Mouse (Mus musculus) limb, embryonic 11.5 days (tissue): ENCODE measurements around the gene Chst14. TPM values are rescaled to one million over a fixed set of nuclear protein-coding genes. Genes with fewer than 3 reads are reported as not detected.
A peak's percentile ranks its signal among the peaks of the same experiment; 100 is the strongest.

Experiments used
- ATAC-seq: fragments of 200-750 bp; cut with Nextera tagmentation; 2 replicates; pipeline ENCODE4 v1.8.0; 2017; ENCODE audit warnings: low read depth; ENCODE audit not compliant: insufficient number of reproducible peaks, low FRiP score, low TSS enrichment
- DNase-seq: peaks from one replicate; pipeline ENCODE4 v3.0.0-alpha.2; 2015; ENCODE audit warnings: low spot score
- H3K27ac ChIP-seq: fragments of 300-500 bp; sonication (generic); replicated peaks from 2 replicates; pipeline ENCODE4 v1.5.1; 2014; ENCODE audit warnings: low read depth, mild to moderate bottlenecking, low read length
- H3K27me3 ChIP-seq: fragments of 300-500 bp; sonication (generic); 2 replicates; pipeline ENCODE4 v1.6.1; 2014; ENCODE audit warnings: mild to moderate bottlenecking, low read length, mixed read lengths; ENCODE audit not compliant: control insufficient read depth, insufficient read depth
- H3K36me3 ChIP-seq: fragments of 300-500 bp; sonication (generic); 2 replicates; pipeline ENCODE4 v1.6.1; 2014; ENCODE audit warnings: mild to moderate bottlenecking, low read length, moderate library complexity, mixed read lengths; ENCODE audit not compliant: control insufficient read depth, insufficient read depth
- H3K4me1 ChIP-seq: fragments of 300-500 bp; sonication (generic); 2 replicates; pipeline ENCODE4 v1.6.1; 2014; ENCODE audit warnings: low read length, mixed read lengths; ENCODE audit not compliant: control insufficient read depth, insufficient read depth
- H3K4me2 ChIP-seq: fragments of 300-500 bp; sonication (generic); 2 replicates; pipeline ENCODE4 v1.6.1; 2014; ENCODE audit warnings: low read depth, mild to moderate bottlenecking, moderate library complexity; ENCODE audit not compliant: severe bottlenecking
- H3K4me3 ChIP-seq: fragments of 300-500 bp; sonication (generic); 2 replicates; pipeline ENCODE4 v1.5.1; 2014; ENCODE audit warnings: low read depth, low read length
- H3K9ac ChIP-seq: fragments of 300-500 bp; sonication (generic); 2 replicates; pipeline ENCODE4 v1.6.1; 2014; ENCODE audit warnings: mild to moderate bottlenecking, low read length
- H3K9me3 ChIP-seq: fragments of 300-500 bp; sonication (generic); 2 replicates; pipeline ENCODE4 v1.6.1; 2016; ENCODE audit warnings: low read length; ENCODE audit not compliant: control insufficient read depth
- WGBS: fragments of 180-500 bp; shearing (Covaris S2); extraction: QIAGEN DNeasy Blood & Tissue Kit; methylation state at CpG from one replicate; pipeline ENCODE4 v1.1.7; 2014; 5-methylcytosine and 5-hydroxymethylcytosine counted together
- polyA plus RNA-seq: library from polyadenylated mRNA; unstranded; fragments of >200 nt; fragmentation: Nextera tagmentation; extraction: Ambion mirVana; gene quantifications from 2 replicates; pipeline ENCODE4 v1.2.1, GENCODE M21; 2014

Gene Chst14
- polyA plus RNA-seq, 1 experiment from 2014 or later, result 34.9 TPM

GRCm38 (mm10) chr2:118901175-118902031, 24.9 kb upstream of the Chst14 start:
- under 1% methylated on average over 61 of the region's 120 CpGs for WGBS
- H3K9ac ChIP-seq, result peak overlapping the region; percentile 74
- ATAC-seq, result peak; percentile 87
- H3K4me1 ChIP-seq, result peaks cover 36% of the 10 kb centered on the region
- no peak overlapping the region for H3K27ac ChIP-seq
- no peaks in the 10 kb centered on the region for H3K36me3 ChIP-seq
- H3K4me3 ChIP-seq, result peak overlapping the region; percentile 84
- peak overlapping the region; percentile 99 for H3K4me2 ChIP-seq
- no peaks in the 10 kb centered on the region for H3K9me3 ChIP-seq
- DNase-seq, result peak; percentile 96
- H3K27me3 ChIP-seq, result peaks cover 51% of the 10 kb centered on the region

DNA sequence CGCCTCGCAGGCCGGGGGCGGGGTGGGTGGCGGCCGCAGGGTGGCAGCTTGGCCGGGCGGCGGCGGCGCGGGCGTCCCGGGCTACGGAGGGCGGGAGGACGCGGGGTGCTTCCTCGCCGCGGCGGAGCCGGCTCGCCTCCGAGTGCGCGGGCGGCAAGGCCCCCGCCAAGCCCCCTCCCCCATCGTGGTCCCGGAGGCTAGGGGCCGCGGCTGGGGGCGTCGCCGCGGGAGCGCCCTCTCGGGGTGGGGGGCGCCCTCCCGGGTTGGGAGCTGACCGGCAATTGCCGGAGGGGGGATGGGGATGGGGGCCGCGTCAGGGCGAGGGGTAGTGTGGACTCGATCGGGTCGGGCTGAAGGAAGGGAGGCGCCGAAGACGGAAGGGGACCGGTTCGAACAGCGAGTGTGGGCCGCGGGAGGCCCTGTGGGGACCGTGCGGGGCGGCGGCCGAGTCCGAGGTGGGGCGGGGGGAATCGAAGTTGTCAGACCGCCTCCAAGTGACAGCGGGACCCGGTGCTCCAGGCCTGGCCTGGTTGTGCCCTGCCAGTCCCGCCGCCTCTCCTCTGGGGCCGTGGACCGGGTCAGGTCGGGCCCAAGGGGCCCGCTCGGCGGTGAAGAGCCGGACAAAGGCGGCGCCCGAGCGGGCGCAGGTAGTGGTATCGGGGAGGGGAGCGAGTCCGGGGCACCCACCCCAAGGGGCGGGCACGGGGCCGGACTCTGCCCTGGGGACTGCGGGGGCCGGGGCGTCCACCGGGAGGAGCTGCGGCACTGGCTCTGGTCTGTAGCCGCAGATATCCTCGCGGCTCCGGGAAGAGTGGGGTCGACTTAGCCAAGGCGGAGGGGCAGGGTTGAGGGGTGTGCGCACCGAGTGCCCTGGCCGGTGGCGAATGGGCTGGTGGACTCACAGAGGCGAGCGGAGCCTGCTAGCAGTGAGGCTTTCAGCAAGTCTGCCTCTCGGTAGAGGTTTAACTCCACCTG, 24.0 kb upstream of the Chst14 start:
- WGBS, result under 1% methylated on average over 79 of the region's 106 CpGs
- Histone ChIP-seq H3K27ac (no peak overlapping the region), H3K9me3 (no peaks in the 10 kb centered on the region), H3K27me3 (peaks cover 42% of the 10 kb centered on the region), H3K9ac (peak overlapping the region; percentile 74), H3K4me1 (peaks cover 31% of the 10 kb centered on the region), H3K4me3 (peak overlapping the region; percentile 84), H3K4me2 (peak overlapping the region; percentile 99), H3K36me3 (no peaks in the 10 kb centered on the region)
- peak; percentile 75 for DNase-seq
- ATAC-seq, result no peak

DNA sequence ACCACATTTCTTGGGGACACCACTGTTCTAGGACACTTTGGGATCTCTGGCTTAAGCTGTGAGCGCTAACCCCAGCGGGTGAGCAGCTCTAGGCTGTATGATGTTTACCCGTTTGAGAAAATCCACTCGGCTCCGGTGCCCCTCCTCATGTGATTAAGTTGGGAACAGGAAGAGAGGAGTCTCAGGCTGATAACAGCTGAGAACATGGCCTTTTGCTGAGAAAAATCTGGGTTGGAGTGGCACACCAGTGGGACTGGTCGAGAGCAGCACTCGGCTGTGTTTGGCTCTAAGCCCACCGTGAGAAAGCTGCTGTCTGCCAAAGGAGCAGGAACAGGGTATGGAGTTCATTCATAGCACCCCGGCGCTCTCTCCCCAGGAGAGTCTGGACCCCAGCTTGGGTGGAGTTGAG, 23.0 kb upstream of the Chst14 start:
- H3K27me3 ChIP-seq, result peaks cover 33% of the 10 kb centered on the region
- H3K27ac ChIP-seq, result no peak overlapping the region
- DNase-seq (peak; percentile 40), ATAC-seq (no peak)
- H3K9me3 ChIP-seq, result no peaks in the 10 kb centered on the region
- 14% methylated on average over 10 of the region's 10 CpGs for WGBS
- peaks cover 22% of the 10 kb centered on the region for H3K4me1 ChIP-seq
- H3K4me2 ChIP-seq, result peak overlapping the region; percentile 99; the same call in 1 of the 2 replicates
- H3K9ac ChIP-seq, result no peak overlapping the region
- H3K4me3 ChIP-seq, result peak overlapping the region; percentile 84
- H3K36me3 ChIP-seq, result no peaks in the 10 kb centered on the region

DNA sequence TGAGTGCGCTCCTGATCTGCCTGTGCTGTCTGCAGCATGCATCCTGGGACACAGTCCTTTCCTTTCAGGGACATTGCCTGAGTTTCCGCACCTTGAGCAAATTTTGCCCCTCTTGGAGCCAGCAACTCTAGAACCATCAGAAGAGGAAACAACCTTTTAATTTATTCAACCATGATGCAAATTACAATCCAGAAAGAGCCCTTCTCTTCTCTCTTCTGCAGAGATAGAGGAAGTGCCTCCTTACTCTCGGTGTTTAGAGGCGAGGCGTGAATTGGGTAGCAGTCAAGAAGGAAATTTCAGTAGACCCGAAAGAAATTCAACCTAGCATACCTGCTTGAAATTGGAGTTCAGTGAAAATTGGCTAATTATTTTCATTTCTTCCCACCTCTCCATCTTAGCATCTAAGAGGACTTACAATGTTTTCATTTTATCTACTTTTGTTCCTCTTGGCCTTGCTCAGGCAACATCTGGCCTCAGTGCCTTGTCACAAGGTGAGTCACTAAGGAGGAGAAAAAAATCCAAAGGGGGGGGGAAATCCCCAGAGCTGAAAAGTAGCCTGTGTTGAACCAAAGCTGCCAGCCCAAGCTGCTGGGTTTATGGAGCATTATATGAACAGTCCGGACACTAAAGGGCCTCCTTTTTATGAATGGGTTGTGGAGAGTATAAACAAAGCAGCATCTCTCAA, 20.7 kb upstream of the Chst14 start:
- peaks cover 14% of the 10 kb centered on the region for H3K27me3 ChIP-seq
- H3K36me3 ChIP-seq, result no peaks in the 10 kb centered on the region
- WGBS, result 74% methylated on average over 7 of the region's 7 CpGs
- no peaks in the 10 kb centered on the region for H3K9me3 ChIP-seq
- no peak overlapping the region for H3K27ac ChIP-seq
- ATAC-seq (no peak), DNase-seq (no peak)
- no peak overlapping the region for H3K9ac ChIP-seq
- no peak overlapping the region for H3K4me3 ChIP-seq
- peaks cover 14% of the 10 kb centered on the region for H3K4me1 ChIP-seq
- no peak overlapping the region for H3K4me2 ChIP-seq

DNA sequence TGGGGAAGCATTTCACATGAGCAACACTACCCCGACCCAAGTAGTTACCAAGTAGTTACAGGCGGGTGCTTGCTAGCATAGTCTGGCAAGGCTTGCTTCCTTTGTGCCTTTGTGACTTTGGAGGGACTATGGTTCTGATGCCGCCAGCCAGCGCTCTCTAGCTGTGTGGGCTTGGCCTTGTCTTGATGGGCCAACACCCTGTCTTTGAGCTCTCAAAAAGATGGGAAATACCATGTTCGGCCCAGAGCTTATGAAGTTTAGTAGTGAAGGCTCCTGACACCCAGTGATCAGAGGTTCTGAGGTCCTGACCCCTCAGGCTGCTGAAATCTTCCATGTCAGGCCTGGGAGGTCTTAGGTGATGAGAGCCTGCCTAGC, 20.2 kb upstream of the Chst14 start:
- H3K36me3 ChIP-seq, result no peaks in the 10 kb centered on the region
- DNase-seq, result no peak
- no peak overlapping the region for H3K4me3 ChIP-seq
- H3K4me1 ChIP-seq, result 0 out of 2 replicates have a peak, but pooled peaks cover 10% of the 10 kb centered on the region
- no peak overlapping the region for H3K27ac ChIP-seq
- no peak for ATAC-seq
- H3K9ac ChIP-seq, result no peak overlapping the region
- H3K9me3 ChIP-seq, result no peaks in the 10 kb centered on the region
- 86% methylated on average over 5 of the region's 5 CpGs for WGBS
- peaks cover 14% of the 10 kb centered on the region for H3K27me3 ChIP-seq
- H3K4me2 ChIP-seq, result no peak overlapping the region

DNA sequence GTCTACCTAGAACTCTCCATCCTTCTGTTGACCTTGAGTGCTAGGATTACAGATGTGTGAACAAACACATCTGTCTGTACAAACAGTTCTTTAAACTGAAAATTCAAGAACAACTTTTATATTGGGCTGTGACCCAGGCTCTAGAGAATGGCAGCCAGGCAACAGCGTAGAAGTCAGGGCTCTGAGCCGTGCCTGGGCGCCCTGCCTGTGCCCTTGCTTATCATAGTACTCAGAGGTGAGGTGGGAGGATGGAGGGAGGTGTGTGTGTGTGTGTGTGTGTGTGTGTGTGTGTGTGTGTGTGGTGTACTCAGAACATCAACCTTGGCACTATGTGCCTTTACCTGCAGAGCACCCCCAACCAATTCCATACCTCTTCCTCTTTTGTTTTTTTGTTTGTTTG, 18.5 kb upstream of the Chst14 start:
- DNase-seq, result no peak

DNA sequence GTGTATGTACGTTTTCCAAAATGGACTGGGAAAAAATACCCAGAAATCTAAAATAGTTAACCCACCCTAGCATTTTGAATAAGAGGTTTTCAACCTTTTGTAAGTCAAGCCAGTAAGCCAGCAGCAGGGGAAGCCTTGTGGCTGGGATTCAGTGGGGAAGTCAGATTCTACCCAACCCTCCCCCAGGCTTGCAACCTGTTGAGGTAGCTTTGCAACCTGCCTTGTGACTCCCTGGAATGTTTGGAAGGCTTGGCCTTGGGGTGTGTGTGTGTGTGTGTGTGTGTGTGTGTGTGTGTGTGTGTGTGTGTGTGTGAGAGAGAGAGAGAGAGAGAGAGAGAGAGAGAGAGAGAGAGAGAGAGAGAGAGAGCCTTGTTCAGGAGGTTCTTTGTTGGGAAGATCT, 17.1 kb upstream of the Chst14 start:
- Histone ChIP-seq H3K36me3 (no peaks in the 10 kb centered on the region; the same call in 1 of the 2 replicates), H3K4me3 (no peak overlapping the region), H3K4me1 (0 out of 2 replicates have a peak, but pooled peaks cover 3% of the 10 kb centered on the region), H3K9ac (no peak overlapping the region), H3K9me3 (no peaks in the 10 kb centered on the region), H3K27ac (no peak overlapping the region), H3K4me2 (no peak overlapping the region), H3K27me3 (no peaks in the 10 kb centered on the region; the same call in 1 of the 2 replicates)
- ATAC-seq, result no peak
- 68% methylated on average over 1 of the region's 1 CpGs for WGBS
- no peak for DNase-seq

More for the DNA sequence above, 18.5 kb upstream of the Chst14 start:
- Histone ChIP-seq H3K4me3 (no peak overlapping the region), H3K4me2 (no peak overlapping the region), H3K36me3 (no peaks in the 10 kb centered on the region), H3K9me3 (no peaks in the 10 kb centered on the region), H3K27me3 (peaks cover 10% of the 10 kb centered on the region), H3K4me1 (0 out of 2 replicates have a peak, but pooled peaks cover 7% of the 10 kb centered on the region), H3K27ac (no peak overlapping the region), H3K9ac (no peak overlapping the region)
- WGBS, result 93% methylated on average over 3 of the region's 3 CpGs
- ATAC-seq, result no peak
